Mouse (Mus musculus): ENCODE results near the gene Gsdma2.

DNA sequence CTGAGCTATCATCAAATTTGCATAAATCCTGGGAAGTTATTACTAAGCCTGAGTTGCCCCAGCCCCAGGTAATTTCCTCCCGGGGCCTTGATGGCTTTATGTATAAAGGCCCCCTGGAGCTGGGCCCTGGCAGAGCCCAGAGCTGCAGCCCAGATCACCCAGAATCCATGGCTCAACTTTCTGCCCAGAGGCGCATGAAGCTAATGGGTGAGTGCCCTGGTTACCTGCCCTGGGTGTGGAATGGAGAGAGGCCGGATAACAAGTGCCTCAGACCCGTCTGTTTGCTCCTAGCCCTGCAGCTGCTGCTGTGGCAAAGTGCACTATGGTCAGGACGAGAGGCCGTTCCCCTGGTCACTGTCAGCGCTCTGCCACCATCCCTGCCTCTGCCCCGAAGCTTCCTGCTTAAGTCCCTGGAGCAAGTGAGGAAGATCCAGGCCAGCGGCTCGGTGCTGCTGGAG is 54.7 kb downstream of the Gsdma2 start, which contains the start of gene Csf3:
- TF ChIP-seq CTCF (IDR thresholded peaks at IDR 0.05; ENCODE audit: borderline replicate concordance, extremely low read depth, insufficient read depth, insufficient read length) (no peak), POLR2A (IDR thresholded peaks at IDR 0.05; ENCODE audit: borderline replicate concordance, extremely low read depth, insufficient read depth, insufficient read length, poor library complexity, severe bottlenecking) (no peak)
